Mouse (Mus musculus): Measurements from ENCODE around the gene Gpalpp1.

GRCm38 (mm10) chr14:76148294-76148693, 37.7 kb upstream of the Gpalpp1 start:
- TF ChIP-seq CTCF (IDR thresholded peaks at IDR 0.05; ENCODE audit: extremely low read depth, insufficient read length, insufficient replicate concordance, low read depth, low read length) (no peak), POLR2A (IDR thresholded peaks at IDR 0.05; ENCODE audit: low read depth, low read length) (no peak)
